Mouse (Mus musculus) forebrain, embryonic 14.5 days (tissue): ENCODE data around the gene Golph3. TPM values are rescaled to one million over a fixed set of nuclear protein-coding genes. Genes with fewer than 3 reads are reported as not detected.
"Not testable (repeated sequence)": the region's sequence is repeated elsewhere in the genome, so short reads cannot be mapped to it uniquely, and the experiment has no call there.

Source experiments
- ATAC-seq: fragments of 200-750 bp; cut with Nextera tagmentation; 2 replicates; pipeline ENCODE4 v1.8.0; 2017; ENCODE audit warnings: mild to moderate bottlenecking, moderate library complexity
- DNase-seq: peaks from one replicate; pipeline ENCODE4 v3.0.0-alpha.2; 2015; ENCODE audit warnings: low spot score
- H3K27ac ChIP-seq: fragments of 300-500 bp; sonication (generic); 2 replicates; pipeline ENCODE4 v1.5.1; 2014; ENCODE audit warnings: low read depth, mild to moderate bottlenecking, control low read depth, low read length, moderate library complexity
- H3K27me3 ChIP-seq: fragments of 300-500 bp; sonication (generic); replicated peaks from 2 replicates; pipeline ENCODE4 v1.6.1; 2014; ENCODE audit warnings: low read length, control low read depth, mixed read lengths; ENCODE audit not compliant: control insufficient read depth, insufficient read depth
- H3K36me3 ChIP-seq: fragments of 300-500 bp; sonication (generic); 2 replicates; pipeline ENCODE4 v1.6.1; 2014; ENCODE audit warnings: low read length, control low read depth; ENCODE audit not compliant: control insufficient read depth, insufficient read depth
- H3K4me1 ChIP-seq: fragments of 300-500 bp; sonication (generic); 2 replicates; pipeline ENCODE4 v1.6.1; 2014; ENCODE audit warnings: antibody characterized with exemption, low read length, control low read depth; ENCODE audit not compliant: control insufficient read depth, insufficient read depth
- H3K4me2 ChIP-seq: fragments of 300-500 bp; sonication (generic); 2 replicates; pipeline ENCODE4 v1.6.1; 2014; ENCODE audit warnings: mild to moderate bottlenecking, control low read depth, low read length
- H3K4me3 ChIP-seq: fragments of 300-500 bp; sonication (generic); 2 replicates; pipeline ENCODE4 v1.5.1; 2014; ENCODE audit warnings: low read depth, low read length, control low read depth
- H3K9ac ChIP-seq: fragments of 300-500 bp; sonication (generic); 2 replicates; pipeline ENCODE4 v1.6.1; 2014; ENCODE audit warnings: mild to moderate bottlenecking, low read length, control low read depth, moderate library complexity
- H3K9me3 ChIP-seq: fragments of 300-500 bp; sonication (generic); replicated peaks from 2 replicates; pipeline ENCODE4 v1.6.1; 2016; ENCODE audit warnings: low read length, control low read depth, mixed read lengths; ENCODE audit not compliant: control insufficient read depth
- WGBS: fragments of 180-500 bp; shearing (Covaris S2); extraction: QIAGEN DNeasy Blood & Tissue Kit; methylation state at CpG from one replicate; pipeline ENCODE4 v1.1.7; 2014; 5-methylcytosine and 5-hydroxymethylcytosine counted together
- polyA plus RNA-seq: library from polyadenylated mRNA; unstranded; fragments of >200 nt; fragmentation: Nextera tagmentation; extraction: Ambion mirVana; gene quantifications from 2 replicates; pipeline ENCODE4 v1.2.1, GENCODE M21; 2014

Gene Golph3
- polyA plus RNA-seq, 1 experiment from 2014 or later: 83.0 TPM

- 88% methylated on average over 11 of the region's 11 CpGs for WGBS
- Histone ChIP-seq H3K4me1 (peaks cover 18% of the 10 kb centered on the region), H3K27ac (peak overlapping the region; percentile 74)
- not testable (repeated sequence) for H3K4me2 ChIP-seq, H3K9ac ChIP-seq, H3K36me3 ChIP-seq, H3K9me3 ChIP-seq, DNase-seq, H3K4me3 ChIP-seq, H3K27me3 ChIP-seq, ATAC-seq
Observed at GRCm38 (mm10) chr15:12366580-12367305, 45.5 kb downstream of the Golph3 start.

DNA sequence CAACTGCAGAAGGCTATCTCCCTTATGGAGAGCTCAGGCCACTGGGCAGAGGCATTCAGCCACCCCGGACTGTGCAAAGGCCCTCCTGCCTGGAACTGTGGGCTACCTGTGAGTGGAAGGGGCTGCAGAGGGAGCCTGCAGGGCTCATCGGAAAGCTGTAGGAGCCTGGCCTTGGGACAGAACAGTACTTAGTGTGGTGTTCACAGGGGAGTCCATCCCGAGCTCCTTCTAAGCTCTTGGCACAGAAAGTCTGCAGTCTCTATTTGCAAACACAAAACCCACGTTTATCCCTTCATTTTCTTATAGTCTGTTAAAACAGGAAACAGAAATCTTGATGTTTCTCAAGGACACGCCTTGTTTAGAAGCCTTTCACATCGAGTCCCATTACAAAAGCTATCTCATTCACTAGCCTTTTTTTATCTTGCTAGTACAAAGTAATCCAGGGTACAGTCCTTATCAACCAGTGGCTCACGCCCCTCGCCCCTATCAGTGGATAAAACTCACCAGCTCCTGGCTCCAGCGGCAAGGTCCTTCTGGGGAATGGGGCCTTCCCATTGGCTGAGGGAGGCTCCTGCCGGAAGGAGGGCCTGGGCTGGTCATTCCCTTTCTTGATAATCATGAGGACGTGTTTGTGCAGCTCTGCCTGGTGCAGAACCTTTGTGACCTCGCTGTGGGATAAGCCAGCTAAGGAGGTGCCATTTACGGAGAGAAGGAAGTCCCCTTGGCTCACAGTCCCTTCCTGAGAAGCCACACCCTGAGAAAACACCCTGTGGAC is 46.2 kb downstream of the Golph3 start:
- H3K9me3 ChIP-seq: no peaks in the 10 kb centered on the region
- DNase-seq (no peak), ATAC-seq (no peak)
- no peaks in the 10 kb centered on the region for H3K36me3 ChIP-seq
- H3K4me3 ChIP-seq: no peak overlapping the region
- peaks cover 18% of the 10 kb centered on the region for H3K4me1 ChIP-seq
- H3K27me3 ChIP-seq: no peaks in the 10 kb centered on the region
- 57% methylated on average over 13 of the region's 13 CpGs for WGBS
- H3K4me2 ChIP-seq: no peak overlapping the region
- no peak overlapping the region for H3K9ac ChIP-seq
- no peak overlapping the region for H3K27ac ChIP-seq

GRCm38 (mm10) chr15:12368357-12368756 is 47.1 kb downstream of the Golph3 start:
- WGBS: 60% methylated on average over 11 of the region's 11 CpGs
- no peak overlapping the region for H3K4me3 ChIP-seq
- no peak overlapping the region for H3K27ac ChIP-seq
- H3K4me1 ChIP-seq: peaks cover 18% of the 10 kb centered on the region
- ATAC-seq: no peak
- H3K9ac ChIP-seq: no peak overlapping the region
- H3K27me3 ChIP-seq: no peaks in the 10 kb centered on the region
- H3K9me3 ChIP-seq: no peaks in the 10 kb centered on the region
- no peak overlapping the region for H3K4me2 ChIP-seq
- DNase-seq: no peak
- H3K36me3 ChIP-seq: no peaks in the 10 kb centered on the region

- no peak overlapping the region for H3K9ac ChIP-seq
- H3K27ac ChIP-seq: no peak overlapping the region
- peaks cover 18% of the 10 kb centered on the region for H3K4me1 ChIP-seq
- DNase-seq (no peak), ATAC-seq (no peak)
- H3K27me3 ChIP-seq: no peaks in the 10 kb centered on the region
- H3K9me3 ChIP-seq: no peaks in the 10 kb centered on the region
- H3K36me3 ChIP-seq: no peaks in the 10 kb centered on the region
- H3K4me2 ChIP-seq: no peak overlapping the region
- H3K4me3 ChIP-seq: no peak overlapping the region
- WGBS: 87% methylated on average over 4 of the region's 4 CpGs
Observed at GRCm38 (mm10) chr15:12368850-12369249, 47.6 kb downstream of the Golph3 start.

DNA sequence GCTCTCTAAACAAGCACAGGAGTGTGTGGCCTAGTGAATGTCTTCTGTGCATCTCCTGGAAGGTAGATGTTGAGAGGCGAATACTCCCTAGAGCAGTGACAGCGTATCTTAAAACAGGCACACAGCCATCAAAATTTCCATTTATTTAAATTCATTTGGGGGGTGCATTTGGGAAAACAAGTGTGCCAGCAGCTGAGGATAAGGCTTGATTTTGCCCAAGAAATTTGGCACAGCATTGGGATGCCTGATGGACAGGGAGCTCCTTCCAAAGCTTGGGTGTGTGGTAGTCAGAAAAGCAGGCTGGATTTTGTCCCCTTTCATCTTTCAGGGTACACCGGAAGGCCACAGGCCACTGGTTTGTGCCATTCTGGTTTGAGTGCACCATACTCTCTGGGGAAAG is 48.8 kb downstream of the Golph3 start:
- Histone ChIP-seq H3K4me3 (no peak overlapping the region), H3K27me3 (no peaks in the 10 kb centered on the region), H3K27ac (no peak overlapping the region), H3K4me1 (peaks cover 18% of the 10 kb centered on the region), H3K36me3 (no peaks in the 10 kb centered on the region), H3K4me2 (no peak overlapping the region), H3K9ac (no peak overlapping the region), H3K9me3 (no peaks in the 10 kb centered on the region)
- ATAC-seq (no peak), DNase-seq (peak; percentile 48)
- WGBS: 90% methylated on average over 3 of the region's 3 CpGs

DNA sequence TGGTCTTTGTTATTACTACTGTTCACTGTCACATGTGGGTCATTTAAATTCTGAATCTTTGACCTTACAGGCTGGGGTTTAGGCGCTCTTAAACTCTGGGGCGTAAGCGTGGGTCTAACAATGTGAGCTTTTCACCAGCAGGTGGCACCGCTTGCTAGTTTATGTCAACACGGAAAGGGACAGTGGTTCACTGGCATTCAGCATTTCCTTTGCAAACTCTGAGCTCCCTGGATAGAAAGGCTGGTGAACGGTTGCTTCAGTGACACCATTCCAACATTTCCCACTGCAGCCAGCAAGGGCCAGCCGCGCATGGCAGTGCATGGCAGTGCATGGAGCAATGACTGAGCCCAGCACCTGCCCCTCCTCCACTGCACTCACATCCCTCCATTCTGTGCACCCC is 49.9 kb downstream of the Golph3 start:
- H3K9ac ChIP-seq: no peak overlapping the region
- no peaks in the 10 kb centered on the region for H3K9me3 ChIP-seq
- H3K27ac ChIP-seq: no peak overlapping the region
- peaks cover 9% of the 10 kb centered on the region for H3K4me1 ChIP-seq
- H3K36me3 ChIP-seq: no peaks in the 10 kb centered on the region
- H3K4me2 ChIP-seq: no peak overlapping the region
- no peaks in the 10 kb centered on the region for H3K27me3 ChIP-seq
- H3K4me3 ChIP-seq: no peak overlapping the region
- DNase-seq (peak; percentile 89), ATAC-seq (peak; percentile 62)
- WGBS: 7% methylated on average over 8 of the region's 8 CpGs

DNA sequence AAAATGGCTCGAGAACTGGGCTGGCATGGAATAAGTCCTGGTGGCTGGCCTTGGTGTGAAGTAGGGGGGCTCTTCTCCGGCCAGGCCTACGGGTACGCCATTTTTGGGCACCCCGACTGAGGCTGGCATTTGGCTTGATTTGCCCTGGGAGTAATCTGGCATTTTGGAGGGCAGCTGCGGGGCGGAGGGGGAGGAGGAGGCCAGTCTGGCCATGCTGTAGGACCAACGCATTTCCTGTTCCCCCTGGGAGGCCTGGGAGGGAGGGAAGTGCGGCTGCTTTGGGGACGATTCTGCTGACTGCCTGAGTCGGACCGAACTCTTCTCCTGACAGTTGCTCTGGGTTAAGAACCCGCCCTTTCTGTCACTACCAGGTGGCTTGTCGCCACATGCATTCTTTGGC is 52.2 kb downstream of the Golph3 start:
- no peaks in the 10 kb centered on the region for H3K36me3 ChIP-seq
- no peaks in the 10 kb centered on the region; the same call in 1 of the 2 replicates for H3K4me1 ChIP-seq
- ATAC-seq (no peak), DNase-seq (no peak)
- 86% methylated on average over 14 of the region's 14 CpGs for WGBS
- no peaks in the 10 kb centered on the region for H3K9me3 ChIP-seq
- no peak overlapping the region for H3K4me3 ChIP-seq
- H3K27me3 ChIP-seq: no peaks in the 10 kb centered on the region
- H3K27ac ChIP-seq: no peak overlapping the region
- no peak overlapping the region for H3K4me2 ChIP-seq
- H3K9ac ChIP-seq: no peak overlapping the region

GRCm38 (mm10) chr15:12373918-12374317 is 52.7 kb downstream of the Golph3 start:
- ATAC-seq (no peak), DNase-seq (no peak)
- H3K4me3 ChIP-seq: no peak overlapping the region
- no peaks in the 10 kb centered on the region for H3K36me3 ChIP-seq
- H3K4me1 ChIP-seq: no peaks in the 10 kb centered on the region; the same call in 1 of the 2 replicates
- H3K27me3 ChIP-seq: no peaks in the 10 kb centered on the region
- no peak overlapping the region for H3K4me2 ChIP-seq
- no peak overlapping the region for H3K9ac ChIP-seq
- no peaks in the 10 kb centered on the region for H3K9me3 ChIP-seq
- no peak overlapping the region for H3K27ac ChIP-seq
- WGBS: 86% methylated on average over 6 of the region's 6 CpGs

DNA sequence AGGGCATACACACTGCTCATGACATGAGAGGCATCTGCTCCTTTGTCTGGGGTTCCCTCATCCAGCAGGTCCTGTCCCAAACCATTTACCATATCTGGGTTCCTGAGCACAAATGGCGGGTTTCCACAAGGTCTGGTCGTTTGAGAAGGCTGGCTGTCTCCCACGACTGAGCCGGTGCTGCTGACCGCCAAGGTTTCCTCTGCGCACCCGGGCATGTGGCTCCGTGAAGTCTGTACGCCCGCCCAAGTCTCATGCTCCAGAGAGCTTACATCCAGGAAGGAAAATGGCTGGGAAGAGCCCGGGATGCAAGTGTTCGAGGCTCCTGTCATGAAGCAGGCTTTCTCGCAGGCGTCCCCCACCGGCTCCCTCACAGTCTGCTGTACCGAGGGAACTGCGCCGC is 53.7 kb downstream of the Golph3 start:
- whole genome bisulfite sequencing: 63% methylated on average over 18 of the region's 18 CpGs
- Histone ChIP-seq H3K36me3 (no peaks in the 10 kb centered on the region), H3K9ac (0 out of 2 replicates have a peak overlapping the region, but pooled peaks have one; percentile 29), H3K4me1 (no peaks in the 10 kb centered on the region; the same call in 1 of the 2 replicates), H3K27me3 (no peaks in the 10 kb centered on the region), H3K4me3 (0 out of 2 replicates have a peak overlapping the region, but pooled peaks have one; percentile 22), H3K9me3 (no peaks in the 10 kb centered on the region), H3K4me2 (peak overlapping the region; percentile 46; the same call in 1 of the 2 replicates), H3K27ac (no peak overlapping the region)
- ATAC-seq (no peak), DNase-seq (no peak)
